Mouse (Mus musculus): ENCODE results near the gene Cnpy4. TPM values are rescaled to one million over a fixed set of nuclear protein-coding genes. Genes with fewer than 3 reads are reported as not detected.

Cnpy4 gene
- 9.6 and 13.9 TPM in 2 replicates for total RNA-seq (2023)

DNA sequence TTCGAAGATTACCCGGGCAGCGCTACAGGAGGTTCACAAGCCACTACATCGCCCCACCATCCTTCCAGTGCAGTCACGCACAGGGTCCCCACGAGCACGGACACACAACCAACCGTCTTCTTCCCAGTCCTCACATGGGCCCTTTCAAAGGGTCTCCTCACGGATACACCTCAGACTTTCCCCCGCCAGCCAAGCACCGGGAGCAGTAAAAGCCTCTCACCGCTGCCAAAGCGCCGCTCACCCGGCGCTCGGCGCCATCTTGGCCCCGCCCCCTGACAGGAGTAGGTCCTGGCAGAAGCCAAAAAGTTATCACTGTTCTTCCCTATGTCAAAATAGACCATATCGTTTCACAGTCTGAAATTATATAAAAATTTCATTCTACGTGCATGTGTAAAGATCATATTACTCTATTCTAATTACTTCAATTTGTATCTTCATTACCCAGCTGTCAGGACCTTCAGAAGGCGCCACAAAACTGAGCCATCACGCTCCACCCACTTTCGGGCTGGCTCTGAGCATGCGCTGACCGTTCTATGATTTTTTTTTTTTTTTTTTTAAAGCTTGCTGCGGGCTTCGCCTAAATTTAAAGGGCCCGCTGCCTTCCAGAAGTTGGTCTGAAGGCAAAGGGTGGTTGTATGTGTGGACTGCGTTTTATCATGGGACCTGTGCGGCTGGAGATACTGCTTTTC lies at the start of gene Cnpy4, which contains the start of gene Taf6:
Gene Cnpy4, plus strand, starts transcription at position 536 of the 689 bp plus-strand sequence.
Gene Taf6, minus strand, starts transcription at position 502 of the 689 bp plus-strand sequence.

DNA sequence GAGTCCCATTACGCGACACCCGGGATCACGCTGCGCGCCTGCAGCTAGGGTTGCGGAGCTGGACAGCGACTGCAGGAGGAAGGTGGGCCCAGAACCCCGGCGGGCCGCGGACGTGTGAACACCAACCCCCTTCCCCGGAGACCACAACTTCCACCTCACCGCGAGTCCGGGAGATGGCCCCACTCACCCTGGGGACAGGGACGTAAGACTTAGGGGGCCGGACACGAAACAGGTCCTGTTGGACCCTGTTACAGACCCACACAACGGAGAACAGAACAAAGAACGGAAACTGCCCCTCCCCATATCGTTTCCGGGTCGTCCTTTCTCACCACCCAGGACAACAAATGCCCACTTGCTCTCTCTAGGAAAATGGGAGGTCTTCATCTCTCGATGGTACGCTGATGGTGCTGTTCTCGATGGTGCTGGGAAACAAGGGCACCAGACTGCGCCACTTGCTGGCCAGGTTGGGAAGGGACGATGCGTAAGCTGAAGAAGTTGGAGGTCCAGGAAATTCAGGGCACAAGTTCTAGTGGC lies 31.8 kb upstream of the Cnpy4 start, which contains the start of gene Zfp113:
Gene Zfp113, minus strand, starts transcription at position 302 of the 534 bp plus-strand sequence.

DNA sequence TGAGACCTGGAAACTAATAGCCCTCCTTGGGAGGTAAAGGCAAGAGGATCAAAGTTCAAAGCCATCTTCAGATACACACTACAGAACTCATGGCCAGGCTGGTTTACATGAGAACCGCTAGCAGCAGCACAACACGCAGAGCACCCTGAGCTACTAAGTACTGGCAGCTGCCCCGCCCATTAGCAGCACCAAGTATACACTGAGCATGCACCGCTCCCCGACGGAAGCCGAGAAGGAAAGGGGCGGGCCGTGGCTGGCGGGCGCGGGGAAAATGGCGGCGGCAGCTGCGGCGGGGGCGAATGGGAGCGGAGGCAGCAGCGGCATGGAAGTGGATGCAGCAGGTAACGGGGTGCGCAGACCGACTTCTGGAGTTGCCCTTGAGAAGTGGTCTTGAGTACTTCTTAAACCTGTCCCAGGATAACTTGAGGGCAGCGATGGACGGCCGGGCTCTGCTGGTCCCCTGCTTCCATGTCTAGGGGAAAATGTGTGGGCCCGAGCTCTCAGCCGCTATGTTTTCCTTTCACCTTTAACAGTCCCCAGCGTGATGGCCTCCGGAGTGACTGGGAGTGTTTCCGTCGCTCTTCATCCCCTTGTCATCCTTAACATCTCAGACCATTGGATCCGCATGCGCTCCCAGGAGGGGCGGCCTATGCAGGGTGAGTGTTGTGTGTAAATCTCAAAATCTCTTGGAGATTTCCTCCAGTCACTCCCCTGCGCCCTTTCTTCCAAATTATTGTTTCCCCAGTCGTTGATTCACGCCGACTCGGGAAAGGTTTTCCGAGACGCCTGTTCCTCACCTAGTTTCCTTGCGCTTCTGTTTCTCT lies 26.2 kb upstream of the Cnpy4 start, which contains the start of gene Cops6:
Gene Cops6, plus strand, starts transcription at position 230 of the 824 bp plus-strand sequence.

DNA sequence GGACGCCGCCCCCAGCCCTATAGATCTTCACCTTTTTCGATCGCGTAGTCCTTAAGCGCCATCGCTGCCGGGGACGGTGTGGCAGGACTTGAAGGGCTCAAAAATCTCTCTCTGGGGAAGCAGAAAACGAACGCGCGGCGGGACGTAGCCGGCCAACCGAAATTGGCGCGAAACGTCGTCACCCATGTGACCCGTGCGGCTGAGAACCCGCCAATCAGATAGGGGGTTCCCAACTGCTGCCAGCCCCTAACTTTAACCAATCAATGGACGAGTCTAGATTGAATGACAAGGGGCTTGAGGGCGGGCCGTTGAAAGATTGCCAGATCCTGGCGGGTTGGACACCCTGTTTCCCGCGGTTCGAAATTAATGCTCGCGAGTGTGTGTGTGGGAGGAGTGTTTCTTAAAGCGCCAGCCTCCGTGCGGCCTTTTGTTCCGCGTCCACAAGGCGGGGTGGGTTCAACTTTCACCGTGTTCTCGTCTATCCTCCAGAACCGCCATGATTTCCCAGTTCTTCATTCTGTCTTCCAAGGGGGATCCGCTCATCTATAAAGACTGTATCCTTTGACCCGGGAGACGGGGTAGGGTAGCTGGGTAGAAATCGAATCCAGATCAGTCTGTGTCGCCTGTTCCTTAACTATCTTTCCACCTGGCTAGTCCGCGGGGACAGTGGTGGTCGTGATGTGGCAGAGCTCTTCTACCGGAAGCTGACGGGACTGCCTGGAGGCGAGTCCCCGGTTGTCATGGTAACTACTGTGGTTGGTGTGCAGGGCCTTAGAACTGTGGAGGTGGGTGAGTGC lies 15.4 kb upstream of the Cnpy4 start, which contains the start of the genes Ap4m1 and Mcm7:
Gene Ap4m1, plus strand, starts transcription at position 308 of the 797 bp plus-strand sequence.
Gene Mcm7, minus strand, starts transcription at position 728 of the 797 bp plus-strand sequence.

DNA sequence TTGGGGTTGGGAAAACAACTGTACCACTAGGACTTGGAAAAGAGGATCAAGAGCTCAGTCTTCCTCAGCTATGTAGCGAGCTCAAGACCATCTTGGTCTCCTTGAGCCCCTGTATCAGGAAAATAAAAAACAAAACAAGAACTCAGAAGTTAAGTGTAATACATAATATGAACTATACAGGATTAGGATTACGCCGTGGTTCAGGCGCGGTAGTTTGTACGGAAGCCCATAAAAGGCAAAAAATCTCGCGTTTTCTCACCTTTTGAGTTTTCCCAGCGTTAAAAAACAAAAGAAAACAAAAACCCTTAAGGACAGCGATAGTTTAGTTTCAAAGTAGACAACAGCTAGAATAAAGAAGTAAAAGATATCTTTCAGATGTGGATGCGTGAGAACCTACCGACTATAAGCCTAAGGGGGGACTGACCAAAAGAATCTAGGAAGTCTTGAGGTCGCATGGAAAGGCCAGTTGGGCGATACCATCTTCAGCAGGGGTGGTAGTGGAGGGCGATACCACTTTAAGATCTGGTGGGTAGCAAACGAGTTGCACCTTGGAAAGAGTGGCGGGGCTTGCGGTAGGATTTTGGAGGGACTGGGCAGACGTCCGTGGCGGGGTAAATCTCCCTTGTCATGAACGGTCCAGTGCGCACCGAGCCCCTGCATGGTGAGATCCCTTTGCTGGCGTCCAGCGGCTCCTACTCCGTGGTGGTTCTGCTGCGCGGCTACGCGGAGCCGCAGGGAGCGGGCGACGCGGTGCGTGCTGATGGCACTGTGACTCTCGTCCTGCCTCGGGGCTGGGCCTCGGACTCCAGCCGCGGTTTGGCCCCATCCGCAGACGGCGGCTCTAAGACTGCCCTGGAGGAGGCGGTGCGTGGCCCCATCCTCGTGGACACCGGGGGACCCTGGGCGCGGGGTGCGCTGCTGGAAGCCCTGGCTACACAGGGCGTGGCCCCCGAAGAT lies 6.8 kb downstream of the Cnpy4 start, which contains the start of gene Mblac1:
Gene Mblac1, plus strand, starts transcription at position 544 of the 957 bp plus-strand sequence.

DNA sequence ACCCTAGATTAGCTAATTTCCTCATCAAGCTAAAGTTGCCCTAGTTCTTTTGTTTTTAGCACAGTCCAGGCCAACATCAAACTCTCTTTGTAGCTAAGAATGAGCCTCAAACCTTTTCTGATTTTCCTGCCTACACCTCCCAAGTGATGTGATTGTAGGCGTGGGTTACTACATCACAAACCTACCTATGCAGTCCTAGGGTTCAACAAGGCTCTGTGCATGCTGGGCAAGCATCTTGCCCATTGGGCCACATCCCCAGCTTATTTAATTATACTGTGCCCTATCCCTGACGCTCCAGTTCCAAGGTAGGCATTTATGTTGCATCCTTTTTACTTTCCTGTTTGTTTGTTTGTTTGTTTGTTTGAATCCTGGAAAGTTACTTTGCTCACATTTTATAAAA lies 38.4 kb downstream of the Cnpy4 start, which contains the start of gene Nxpe5:
Gene Nxpe5, plus strand, starts transcription at position 199 of the 400 bp plus-strand sequence.

Other genes starting within 250 kb of the Cnpy4 start
- gene Gjc3, start 224.4 kb upstream of the Cnpy4 start, total RNA-seq (2023): not detected in 2 replicates
- gene Azgp1, start 206.0 kb upstream of the Cnpy4 start, total RNA-seq (2023): 0.88 and 0.92 TPM in 2 replicates
- not detected in 2 replicates for gene Smok3a, start 166.2 kb upstream of the Cnpy4 start, total RNA-seq (2023)
- gene Smok3b, start 166.1 kb upstream of the Cnpy4 start, total RNA-seq (2023): not detected in 2 replicates
- not detected in 2 replicates for gene Smok3c, start 134.3 kb upstream of the Cnpy4 start, total RNA-seq (2023)
- 8.6 and 9.6 TPM in 2 replicates for gene Zkscan1, start 102.4 kb upstream of the Cnpy4 start, total RNA-seq (2023)
- 4.9 and 5.4 TPM in 2 replicates for gene Zscan21, start 70.6 kb upstream of the Cnpy4 start, total RNA-seq (2023)
- 0.98 and 1.2 TPM in 2 replicates for gene Zfp113, start 31.7 kb upstream of the Cnpy4 start, total RNA-seq (2023)
- gene Cops6, start 26.4 kb upstream of the Cnpy4 start, total RNA-seq (2023): 31.1 and 37.3 TPM in 2 replicates
- gene Ap4m1, start 15.5 kb upstream of the Cnpy4 start, total RNA-seq (2023): 19.7 and 22.1 TPM in 2 replicates
- 103 and 141 TPM in 2 replicates for gene Mcm7, start 15.1 kb upstream of the Cnpy4 start, total RNA-seq (2023)
- gene Taf6, start within 50 bp of the Cnpy4 start, total RNA-seq (2023): 15.3 and 16.8 TPM in 2 replicates
- gene Mblac1, start 6.8 kb downstream of the Cnpy4 start, total RNA-seq (2023): 3.1 and 3.2 TPM in 2 replicates
- gene Nxpe5, start 38.4 kb downstream of the Cnpy4 start, total RNA-seq (2023): 0.35 and 0.39 TPM in 2 replicates
- gene Lamtor4, start 68.0 kb downstream of the Cnpy4 start, total RNA-seq (2023): 160 and 171 TPM in 2 replicates
- gene BC037034, start 76.5 kb downstream of the Cnpy4 start, total RNA-seq (2023): 127 and 132 TPM in 2 replicates
- not detected in 2 replicates for gene Gal3st4, start 85.4 kb downstream of the Cnpy4 start, total RNA-seq (2023)
- not detected in 2 replicates for gene Gm43720, start 92.5 kb downstream of the Cnpy4 start, total RNA-seq (2023)
- gene Gpc2, start 92.5 kb downstream of the Cnpy4 start, total RNA-seq (2023): 2.3 and 4.3 TPM in 2 replicates
- 1.4 and 2.2 TPM in 2 replicates for gene Stag3, start 92.8 kb downstream of the Cnpy4 start, total RNA-seq (2023)
- 1.5 and 2.1 TPM in 2 replicates for gene Pvrig, start 154.5 kb downstream of the Cnpy4 start, total RNA-seq (2023)